Mouse (Mus musculus) midbrain, postnatal 0 days (tissue): ENCODE measurements at regions not wholly inside any gene's neighbourhood (a gene's known extent, or its start where the extent isn't known, plus 50 kb on each side); places are given as distances from the start of the nearest gene placed in this dataset.

Experiments used
- ATAC-seq: fragments of 200-750 bp; cut with Nextera tagmentation; 2 replicates; pipeline ENCODE4 v1.8.0; 2017; ENCODE audit warnings: moderate number of reproducible peaks, mild to moderate bottlenecking, moderate TSS enrichment, moderate library complexity; ENCODE audit not compliant: low FRiP score
- DNase-seq: peaks from one replicate; pipeline ENCODE4 v3.0.0-alpha.2; 2015; ENCODE audit warnings: low spot score
- H3K27ac ChIP-seq: fragments of 300-500 bp; sonication (generic); 2 replicates; pipeline ENCODE4 v1.5.1; 2014; ENCODE audit warnings: low read depth, mild to moderate bottlenecking, low read length, mixed read lengths
- H3K27me3 ChIP-seq: fragments of 300-500 bp; sonication (generic); 2 replicates; pipeline ENCODE4 v1.6.1; 2014; ENCODE audit warnings: low read length, control low read depth, mixed read lengths; ENCODE audit not compliant: insufficient read depth
- H3K36me3 ChIP-seq: fragments of 300-500 bp; sonication (generic); 2 replicates; pipeline ENCODE4 v1.6.1; 2014; ENCODE audit warnings: low read length, control low read depth, mixed read lengths; ENCODE audit not compliant: insufficient read depth
- H3K4me1 ChIP-seq: fragments of 300-500 bp; sonication (generic); 2 replicates; pipeline ENCODE4 v1.6.1; 2014; ENCODE audit warnings: mild to moderate bottlenecking, control low read depth, antibody characterized with exemption, low read length, mixed read lengths; ENCODE audit not compliant: insufficient read depth
- H3K4me2 ChIP-seq: fragments of 300-500 bp; sonication (generic); 2 replicates; pipeline ENCODE4 v1.6.1; 2014; ENCODE audit warnings: low read depth, mild to moderate bottlenecking, low read length, mixed read lengths; ENCODE audit not compliant: poor library complexity, severe bottlenecking
- H3K4me3 ChIP-seq: fragments of 300-500 bp; sonication (generic); 2 replicates; pipeline ENCODE4 v1.5.1; 2014; ENCODE audit warnings: low read depth, mild to moderate bottlenecking, low read length, moderate library complexity
- H3K9ac ChIP-seq: fragments of 300-500 bp; sonication (generic); replicated peaks from 2 replicates; pipeline ENCODE4 v1.6.1; 2014; ENCODE audit warnings: mild to moderate bottlenecking, low read length, moderate library complexity, mixed read lengths; ENCODE audit not compliant: poor library complexity, severe bottlenecking
- H3K9me3 ChIP-seq: fragments of 300-500 bp; sonication (generic); 2 replicates; pipeline ENCODE4 v1.6.1; 2016; ENCODE audit warnings: low read length, control low read depth
- CTCF ChIP-seq: IDR thresholded peaks from 2 replicates; pipeline ENCODE4 v1.5.1; 2016; ENCODE audit warnings: antibody characterized with exemption, mild to moderate bottlenecking
- WGBS: fragments of 180-500 bp; shearing (Covaris S2); extraction: QIAGEN DNeasy Blood & Tissue Kit; methylation state at CpG from one replicate; pipeline ENCODE4 v1.1.7; 2014; 5-methylcytosine and 5-hydroxymethylcytosine counted together

DNA sequence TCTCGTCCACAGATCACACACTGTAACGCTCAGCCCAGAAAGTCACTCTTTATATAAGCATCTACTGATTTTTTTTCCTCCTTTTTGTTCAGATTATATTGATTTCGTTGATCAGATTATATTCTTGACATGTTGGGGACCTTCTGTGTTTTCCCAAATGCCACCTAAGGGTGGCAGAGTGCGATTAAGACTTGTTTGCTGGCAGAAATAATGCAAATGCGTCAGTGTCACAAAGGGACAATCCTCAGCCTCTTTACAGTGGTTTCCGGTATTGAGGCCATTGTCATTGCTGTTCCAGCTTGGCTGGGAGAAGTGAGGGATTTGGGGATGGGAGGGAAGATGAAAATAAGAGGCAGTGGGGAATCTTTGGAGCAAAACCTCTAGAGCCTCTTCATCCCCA, 149.2 kb upstream of the Zc3h12a start:
- ATAC-seq (no peak), DNase-seq (no peak)
- Histone ChIP-seq H3K4me1 (peaks cover 9% of the 10 kb centered on the region; the same call in 1 of the 2 replicates), H3K9ac (no peak overlapping the region), H3K4me3 (no peak overlapping the region), H3K4me2 (no peak overlapping the region), H3K9me3 (no peaks in the 10 kb centered on the region), H3K27me3 (no peaks in the 10 kb centered on the region; the same call in 1 of the 2 replicates), H3K36me3 (no peaks in the 10 kb centered on the region), H3K27ac (no peak overlapping the region)
- 63% methylated on average over 6 of the region's 6 CpGs for WGBS
- peak; percentile 37 for TF ChIP-seq CTCF

DNA sequence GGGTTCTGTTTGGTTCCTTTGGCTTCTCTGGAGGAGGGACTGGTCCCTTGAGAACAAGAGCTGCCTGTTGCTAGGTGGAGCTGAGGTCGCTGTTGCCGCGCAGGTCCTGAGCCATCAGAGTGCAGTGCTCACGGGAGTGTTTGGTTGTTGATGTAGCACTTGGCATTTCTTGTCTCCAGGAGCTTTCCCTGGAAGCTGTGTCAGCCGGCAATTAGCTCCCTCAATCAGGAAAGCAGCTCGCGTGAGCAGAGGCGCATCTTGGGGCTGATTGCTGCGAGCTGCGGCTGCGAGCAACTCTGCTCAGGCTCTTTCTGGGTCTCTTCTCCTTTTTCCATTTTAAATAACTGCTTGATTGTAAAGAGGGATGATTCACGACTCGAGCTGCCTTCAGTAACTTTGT, 147.6 kb upstream of the Zc3h12a start:
- no peak for ATAC-seq
- H3K4me1 ChIP-seq: peaks cover 9% of the 10 kb centered on the region; the same call in 1 of the 2 replicates
- 2% methylated on average over 13 of the region's 13 CpGs for WGBS
- 0 out of 2 replicates have a peak, but pooled peaks have one; percentile 6 for TF ChIP-seq CTCF
- no peak overlapping the region for H3K4me3 ChIP-seq
- peak overlapping the region; percentile 39 for H3K4me2 ChIP-seq
- H3K27me3 ChIP-seq: no peaks in the 10 kb centered on the region; the same call in 1 of the 2 replicates
- peak; percentile 27 for DNase-seq
- H3K27ac ChIP-seq: no peak overlapping the region
- no peak overlapping the region for H3K9ac ChIP-seq
- no peaks in the 10 kb centered on the region for H3K36me3 ChIP-seq
- no peaks in the 10 kb centered on the region for H3K9me3 ChIP-seq

DNA sequence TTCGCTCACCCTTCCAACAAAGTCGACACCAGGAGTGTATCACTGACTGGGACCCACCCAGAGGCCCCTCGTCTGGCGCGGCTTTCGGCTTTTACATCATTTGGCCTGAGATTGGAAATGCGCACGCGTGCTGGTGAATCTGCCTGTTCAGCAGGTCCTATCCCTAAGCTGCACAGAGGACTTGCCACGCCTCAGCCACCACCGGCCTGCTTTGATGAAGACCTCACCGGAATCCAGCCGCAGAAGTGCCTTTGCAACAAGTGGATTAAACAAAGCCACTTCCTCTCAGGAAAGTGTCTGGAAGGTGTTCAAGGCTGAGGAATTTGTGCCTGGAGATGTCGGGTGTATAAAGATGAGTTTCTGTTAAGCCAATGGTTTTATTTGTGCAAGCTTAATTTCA, 143.3 kb upstream of the Zc3h12a start:
- ATAC-seq: no peak

DNA sequence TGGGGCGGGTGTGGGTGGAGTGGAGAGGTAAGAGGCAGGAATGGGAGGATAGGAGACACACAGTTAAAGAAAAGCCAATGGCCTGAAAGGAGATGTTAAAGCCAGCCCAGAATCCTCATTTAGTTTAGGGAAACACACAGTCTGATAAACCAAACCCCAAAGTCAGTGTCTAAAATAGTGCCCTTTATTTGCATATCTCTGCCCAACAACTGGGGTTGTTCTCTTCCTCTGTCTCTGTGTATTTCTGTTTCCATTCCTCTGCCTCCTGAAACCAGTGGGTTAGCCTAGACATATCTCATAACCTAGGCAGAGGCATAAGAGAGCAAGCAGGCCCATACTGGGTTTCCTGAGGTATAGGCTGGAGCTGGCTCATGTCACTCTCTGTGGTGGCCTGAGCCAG, 138.6 kb upstream of the Zc3h12a start:
- H3K27me3 ChIP-seq: no peaks in the 10 kb centered on the region
- WGBS: 89% methylated on average over 1 of the region's 1 CpGs
- DNase-seq (no peak), ATAC-seq (no peak)
- peaks cover 4% of the 10 kb centered on the region; the same call in 1 of the 2 replicates for H3K4me1 ChIP-seq
- no peak overlapping the region for H3K9ac ChIP-seq
- no peaks in the 10 kb centered on the region for H3K36me3 ChIP-seq
- no peak overlapping the region for H3K4me2 ChIP-seq
- no peaks in the 10 kb centered on the region for H3K9me3 ChIP-seq
- H3K27ac ChIP-seq: no peak overlapping the region
- H3K4me3 ChIP-seq: no peak overlapping the region
- TF ChIP-seq CTCF: no peak

More for the DNA sequence above, 143.3 kb upstream of the Zc3h12a start:
- no peak overlapping the region for H3K27ac ChIP-seq
- H3K27me3 ChIP-seq: no peaks in the 10 kb centered on the region
- H3K9ac ChIP-seq: no peak overlapping the region
- no peak overlapping the region for H3K4me3 ChIP-seq
- no peak for TF ChIP-seq CTCF
- H3K4me1 ChIP-seq: peaks cover 9% of the 10 kb centered on the region; the same call in 1 of the 2 replicates
- no peak overlapping the region for H3K4me2 ChIP-seq
- H3K9me3 ChIP-seq: no peaks in the 10 kb centered on the region
- no peaks in the 10 kb centered on the region for H3K36me3 ChIP-seq
- no peak for DNase-seq
- WGBS: 58% methylated on average over 14 of the region's 14 CpGs

DNA sequence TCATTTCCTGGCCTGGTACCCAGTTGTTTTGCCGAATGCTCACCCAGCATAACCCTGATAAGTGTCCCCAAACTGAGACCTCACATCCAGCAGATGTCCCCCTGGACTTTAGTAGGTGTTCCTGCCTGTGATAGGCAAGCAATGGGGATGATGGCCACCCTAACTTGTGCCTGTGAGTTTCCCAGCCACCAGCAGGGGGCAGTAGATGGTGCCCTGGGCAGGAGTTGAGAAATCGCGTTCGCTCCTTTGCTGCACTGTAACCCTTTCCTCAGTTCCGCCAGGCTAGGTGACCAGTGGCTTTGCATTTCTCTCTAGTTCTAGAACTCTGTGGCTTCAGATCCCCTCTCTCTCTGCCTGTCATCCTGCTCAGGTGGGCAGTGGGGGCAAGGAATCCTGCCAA, 137.9 kb upstream of the Zc3h12a start:
- DNase-seq (no peak), ATAC-seq (no peak)
- Histone ChIP-seq H3K4me1 (peaks cover 4% of the 10 kb centered on the region; the same call in 1 of the 2 replicates), H3K9ac (no peak overlapping the region), H3K4me3 (no peak overlapping the region), H3K27me3 (no peaks in the 10 kb centered on the region), H3K27ac (no peak overlapping the region), H3K4me2 (no peak overlapping the region), H3K9me3 (no peaks in the 10 kb centered on the region), H3K36me3 (no peaks in the 10 kb centered on the region)
- TF ChIP-seq CTCF: peak; percentile 73
- 33% methylated on average over 5 of the region's 5 CpGs for WGBS

DNA sequence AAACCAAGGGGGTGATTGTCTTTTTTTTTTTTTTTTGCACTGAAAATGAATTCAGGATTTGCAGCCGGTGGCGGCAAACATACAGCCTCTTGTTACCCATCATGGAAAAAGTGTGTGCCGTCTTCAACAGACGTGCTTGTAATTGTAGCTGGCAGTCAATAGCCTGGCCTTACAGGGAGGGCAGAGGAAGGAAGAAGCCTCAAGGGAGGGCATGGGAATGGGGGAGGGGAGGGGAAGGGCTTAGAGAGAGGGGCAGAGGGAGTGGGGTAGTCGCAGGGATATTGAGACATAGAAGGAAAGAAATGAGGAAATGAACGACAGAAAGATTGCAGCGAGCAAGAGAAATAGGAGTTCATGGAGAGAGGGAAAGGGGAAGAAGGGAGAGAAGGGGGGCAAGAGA, 137.4 kb upstream of the Zc3h12a start:
- peaks cover 4% of the 10 kb centered on the region; the same call in 1 of the 2 replicates for H3K4me1 ChIP-seq
- no peaks in the 10 kb centered on the region for H3K27me3 ChIP-seq
- no peak for ATAC-seq

More for the DNA sequence above, 137.4 kb upstream of the Zc3h12a start:
- no peak for TF ChIP-seq CTCF
- WGBS: 16% methylated on average over 7 of the region's 7 CpGs
- no peak overlapping the region for H3K9ac ChIP-seq
- no peaks in the 10 kb centered on the region for H3K9me3 ChIP-seq
- no peak overlapping the region for H3K4me3 ChIP-seq
- H3K27ac ChIP-seq: no peak overlapping the region
- no peak overlapping the region for H3K4me2 ChIP-seq
- H3K36me3 ChIP-seq: no peaks in the 10 kb centered on the region
- no peak for DNase-seq
